Mouse (Mus musculus) adrenal gland, adult (tissue): ENCODE measurements at regions not wholly inside any gene's neighbourhood (a gene's known extent, or its start where the extent isn't known, plus 50 kb on each side); places are given as distances from the start of the nearest gene placed in this dataset.

Experiments
- DNase-seq, 2 experiments: peaks; one replicate each; pipeline ENCODE4 v3.0.0; 2022 to 2023; ENCODE audit warnings: low spot score in 1 of 2; ENCODE audit not compliant: inconsistent age in 2 of 2

DNA sequence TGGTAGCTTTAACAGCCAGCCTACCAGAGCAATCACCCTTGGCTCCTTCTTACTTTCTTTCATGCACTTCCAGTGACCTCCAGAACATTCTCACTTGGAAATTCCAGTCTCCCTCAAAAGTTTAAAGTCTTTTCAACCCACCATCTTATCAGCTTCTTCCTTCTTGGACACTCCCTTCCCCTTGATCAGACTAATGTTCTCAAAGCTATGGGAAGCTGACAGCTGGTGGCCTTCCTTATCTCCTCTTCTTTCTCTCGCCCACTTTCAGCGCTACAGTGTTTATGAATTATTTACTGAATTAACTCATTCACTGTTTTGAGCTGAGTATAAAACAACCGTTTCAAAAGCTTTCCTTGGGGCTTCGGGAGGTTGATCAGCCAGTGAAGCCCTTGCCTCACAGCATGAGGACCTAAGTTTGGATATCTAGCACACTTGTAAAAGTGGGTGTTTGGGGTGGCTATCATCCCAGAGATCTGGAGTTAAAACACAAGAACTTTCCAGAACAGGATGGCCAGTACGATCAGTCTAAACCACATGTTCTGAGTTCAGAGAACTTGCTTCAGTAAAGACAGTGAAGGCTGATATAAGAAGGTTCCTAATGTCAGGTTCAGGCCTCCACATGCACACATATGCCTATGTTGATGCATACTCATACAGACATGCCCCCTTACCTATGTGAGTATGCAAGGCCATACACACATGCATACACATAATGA is 59.7 kb upstream of the Ikzf2 start:
- DNase-seq, result no peak

DNA sequence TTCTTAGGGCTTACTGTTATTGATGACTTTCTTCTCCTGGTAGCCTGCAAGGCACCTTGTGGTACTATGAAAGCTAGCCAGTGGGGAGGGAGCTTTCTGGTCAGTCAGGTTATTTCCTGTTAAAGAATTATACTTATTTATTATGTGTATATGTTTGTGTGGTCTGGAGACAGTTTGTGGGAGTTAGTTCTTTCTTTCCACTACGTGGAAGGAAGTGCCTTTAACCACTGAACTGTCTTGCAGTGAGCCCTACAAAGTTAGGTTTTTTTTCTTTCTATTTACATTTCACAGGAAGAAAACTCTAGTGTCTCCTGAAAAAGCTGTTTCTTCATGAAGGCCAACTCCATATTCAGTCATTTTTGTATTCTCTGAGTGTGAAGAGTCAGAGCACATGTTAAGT is 65.7 kb upstream of the Ikzf2 start:
- no peak for DNase-seq

DNA sequence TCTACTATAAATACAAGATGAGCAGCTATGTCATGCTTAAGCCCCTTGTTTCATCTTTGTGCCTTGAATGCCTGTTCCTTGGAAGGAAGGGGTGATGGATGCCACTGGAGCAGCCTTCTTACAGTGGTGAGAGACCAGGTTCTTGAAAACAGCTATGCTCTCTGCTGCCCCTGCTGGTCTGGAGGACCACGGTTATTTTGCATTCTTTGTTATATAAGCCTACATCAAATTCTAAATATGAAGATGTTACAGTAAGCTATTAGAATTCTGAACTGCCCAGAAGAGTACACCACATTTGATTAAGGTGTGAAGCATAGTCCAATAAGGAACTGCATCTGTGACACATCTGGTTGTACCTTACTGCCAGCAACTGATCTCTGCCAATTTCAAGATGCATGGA is 69.1 kb upstream of the Spag16 start:
- no peak for DNase-seq

DNA sequence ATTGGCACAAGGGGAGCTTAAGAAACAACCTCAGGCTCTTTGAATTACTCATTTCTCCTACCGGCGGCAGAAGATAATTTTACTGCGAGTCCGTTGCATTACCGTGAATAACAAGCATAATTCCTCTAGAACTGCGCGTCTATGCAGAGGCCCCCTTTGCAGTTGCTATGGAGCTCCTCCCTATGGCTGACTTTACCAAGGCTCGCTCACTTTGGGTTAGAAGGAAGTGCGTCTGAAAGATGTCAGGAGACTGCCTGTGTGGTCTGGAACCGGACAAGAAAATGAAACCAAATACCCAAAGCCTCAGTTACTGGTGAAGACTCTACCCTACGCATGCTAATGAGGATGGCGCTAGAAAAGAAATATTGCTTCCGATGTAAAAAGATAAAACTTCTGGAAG is 67.2 kb upstream of the Spag16 start:
- peak in 1 of 2 experiments; percentile 18 for DNase-seq

DNA sequence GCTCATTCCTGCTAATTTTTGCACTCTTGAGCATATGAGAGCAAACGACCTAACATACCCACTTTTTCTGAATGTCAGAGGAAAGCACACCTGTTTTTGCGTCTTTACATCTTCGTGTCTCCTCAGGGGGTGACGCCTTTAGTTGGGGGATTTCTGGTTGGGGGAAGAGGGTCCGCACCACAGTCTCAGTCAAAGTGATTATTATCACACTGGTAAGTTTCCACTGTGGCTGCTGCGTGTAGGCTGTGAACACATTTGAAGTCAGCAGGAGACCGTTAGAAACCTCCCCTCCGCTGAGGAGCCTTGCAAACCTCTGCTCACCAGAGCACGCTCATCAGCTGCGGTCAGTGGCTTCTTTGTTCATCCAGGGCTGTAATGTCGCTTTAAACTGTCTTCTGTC is 58.1 kb upstream of the Spag16 start:
- no peak for DNase-seq

DNA sequence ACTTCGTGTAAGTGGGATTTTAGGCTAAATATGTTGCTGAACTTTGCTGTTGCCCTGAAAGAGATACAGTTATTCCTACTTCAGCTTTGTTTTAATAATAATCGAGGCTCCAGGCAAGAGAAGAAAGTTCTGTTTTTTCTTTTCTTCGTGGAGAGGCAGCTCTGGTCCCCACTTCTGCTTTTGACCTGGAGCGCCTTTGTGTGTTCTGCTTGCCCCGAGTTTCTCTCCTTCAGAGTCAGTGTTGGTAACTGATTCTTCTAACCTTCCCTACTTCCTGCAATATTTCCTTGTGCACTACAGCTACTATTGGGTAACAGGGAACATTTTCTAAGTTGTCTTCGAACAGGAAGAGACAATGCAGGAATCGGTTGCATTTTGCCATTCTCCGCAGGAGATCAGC is 56.6 kb upstream of the Spag16 start:
- DNase-seq, result no peak

DNA sequence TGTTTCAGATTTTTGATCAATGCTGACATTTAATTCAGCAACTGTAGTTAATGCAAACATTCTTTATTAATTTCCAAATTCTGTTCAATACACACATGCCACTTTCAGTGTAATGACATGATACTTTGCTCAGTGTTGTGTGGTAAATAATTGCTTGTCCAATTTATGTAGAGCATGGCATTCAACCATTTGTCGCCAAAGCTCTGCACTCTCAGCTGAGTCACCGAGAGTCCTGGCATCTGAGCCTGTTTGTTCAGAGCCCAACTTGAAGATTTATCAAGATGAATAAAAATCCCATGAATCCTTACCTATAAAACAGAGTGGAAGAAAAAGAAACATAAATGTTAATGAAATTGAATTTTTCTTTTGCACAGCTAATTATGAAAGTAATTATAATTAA is 55.3 kb upstream of the Spag16 start:
- DNase-seq, result peak in 1 of 2 experiments; percentile 26

DNA sequence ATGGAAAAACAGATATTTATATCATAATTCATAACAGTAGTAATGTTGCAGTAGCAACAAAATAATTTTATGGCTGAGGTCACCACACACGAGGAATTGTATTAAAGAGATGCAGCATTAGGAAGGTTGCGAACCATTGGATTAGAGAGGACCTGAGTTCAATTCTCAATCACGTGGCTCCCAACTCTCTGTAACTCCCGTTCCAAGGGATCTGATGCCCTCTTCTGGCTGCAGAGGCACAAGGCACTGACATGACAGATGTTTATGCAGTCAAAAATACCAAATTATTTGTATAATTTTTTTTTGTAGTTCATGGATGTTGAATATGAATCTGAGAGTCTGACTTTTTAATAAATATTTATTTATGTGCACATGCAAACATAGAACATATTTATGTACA is 51.2 kb upstream of the Spag16 start:
- DNase-seq, result peak in 1 of 2 experiments; percentile 43
